In genomic region chr14:31663376-31664099, GRCm38 (mm10) we compare ENCODE assay signal across 9 mouse cellular contexts. TPM values are rescaled to one million over a fixed set of nuclear protein-coding genes. Genes with fewer than 3 reads are reported as not detected.
DNase-seq lines count a peak whose midpoint lies in the region; ATAC-seq lines count a peak whose summit lies in the region.
"Had no signal": no experiment of that assay in that cellular context is flagged by ENCODE, and none has a peak within 500 bp of the region (broad histone marks: within the 10 kb centered on the region; RNA-seq: fewer than 3 reads in every experiment).

No protein-coding gene starts in this region.

- H3K27ac ChIP-seq in kidney, embryonic 14.5 days (ENCODE audit: low read depth, low read length) = peak overlapping the region; percentile 99; the same call in 1 of the 2 replicates
- H3K27ac ChIP-seq in embryonic facial prominence, embryonic 10.5 days (replicated peaks) = peak overlapping the region; percentile 94
- peak overlapping the region; percentile 95 for H3K27ac ChIP-seq in hindbrain, embryonic 11.5 days (ENCODE audit: low read depth, low read length)
- H3K27ac ChIP-seq in midbrain, embryonic 13.5 days = peak overlapping the region; percentile 98

- peaks cover 30% of the 10 kb centered on the region for H3K4me1 ChIP-seq in kidney, embryonic 14.5 days (ENCODE audit: control insufficient read depth, insufficient read depth, low read length)
- H3K4me1 ChIP-seq in embryonic facial prominence, embryonic 10.5 days = peaks cover 58% of the 10 kb centered on the region
- peaks cover 8% of the 10 kb centered on the region for H3K4me1 ChIP-seq in hindbrain, embryonic 11.5 days (replicated peaks; ENCODE audit: control insufficient read depth, insufficient read depth, low read length)
- peaks cover 38% of the 10 kb centered on the region for H3K4me1 ChIP-seq in midbrain, embryonic 13.5 days (replicated peaks)

- 90% methylated on average over 13 of the region's 13 CpGs for WGBS in kidney, embryonic 14.5 days
- 89% methylated on average over 13 of the region's 13 CpGs for WGBS in embryonic facial prominence, embryonic 10.5 days
- 89% methylated on average over 13 of the region's 13 CpGs for WGBS in hindbrain, embryonic 11.5 days
- 93% methylated on average over 13 of the region's 13 CpGs for WGBS in midbrain, embryonic 13.5 days

- peaks cover 2% of the 10 kb centered on the region; the same call in 1 of the 2 replicates for H3K36me3 ChIP-seq in kidney, embryonic 14.5 days (ENCODE audit: control insufficient read depth, insufficient read depth, low read length)
- peaks cover 14% of the 10 kb centered on the region for H3K36me3 ChIP-seq in embryonic facial prominence, embryonic 10.5 days (replicated peaks)
- H3K36me3 ChIP-seq in hindbrain, embryonic 11.5 days (ENCODE audit: control insufficient read depth, insufficient read depth, low read length) = no peaks in the 10 kb centered on the region
- H3K36me3 ChIP-seq in midbrain, embryonic 13.5 days = peaks cover 12% of the 10 kb centered on the region; the same call in 1 of the 2 replicates

- no peak overlapping the region for H3K9ac ChIP-seq in kidney, embryonic 14.5 days (ENCODE audit: low read depth, low read length)
- no peak overlapping the region for H3K9ac ChIP-seq in hindbrain, embryonic 11.5 days (ENCODE audit: low read depth, low read length)
- H3K9ac ChIP-seq in midbrain, embryonic 13.5 days (replicated peaks) = no peak overlapping the region

- no peaks in the 10 kb centered on the region for H3K27me3 ChIP-seq in kidney, embryonic 14.5 days (ENCODE audit: control insufficient read depth, insufficient read depth, low read length)
- no peaks in the 10 kb centered on the region for H3K27me3 ChIP-seq in embryonic facial prominence, embryonic 10.5 days (replicated peaks; ENCODE audit: low read depth, poor library complexity, severe bottlenecking)
- no peaks in the 10 kb centered on the region for H3K27me3 ChIP-seq in hindbrain, embryonic 11.5 days (ENCODE audit: control insufficient read depth, insufficient read depth, low read length)
- no peaks in the 10 kb centered on the region for H3K27me3 ChIP-seq in midbrain, embryonic 13.5 days

- no peak for DNase-seq in kidney, adult 9 months
- DNase-seq in embryonic facial prominence, embryonic 10.5 days (ENCODE audit: low spot score) = no peak
- DNase-seq in hindbrain, embryonic 11.5 days (ENCODE audit: low spot score) = no peak
- DNase-seq in ovary, postnatal 14 days (ENCODE audit: low spot score) = no peak
- no peak for DNase-seq in spleen, postnatal 4 days (ENCODE audit: low spot score in 2 of 2)
- DNase-seq: cerebellum, adult 11 months had no signal

- no peak overlapping the region for H3K4me2 ChIP-seq in kidney, embryonic 14.5 days (replicated peaks; ENCODE audit: low read depth, low read length)
- H3K4me2 ChIP-seq in hindbrain, embryonic 11.5 days (replicated peaks; ENCODE audit: low read depth, low read length) = no peak overlapping the region
- no peak overlapping the region for H3K4me2 ChIP-seq in midbrain, embryonic 13.5 days (replicated peaks)

- no peak overlapping the region for H3K4me3 ChIP-seq in kidney, embryonic 14.5 days (ENCODE audit: low read length)
- no peak overlapping the region for H3K4me3 ChIP-seq in embryonic facial prominence, embryonic 10.5 days
- no peak overlapping the region for H3K4me3 ChIP-seq in hindbrain, embryonic 11.5 days (ENCODE audit: low read depth, low read length)
- no peak overlapping the region for H3K4me3 ChIP-seq in midbrain, embryonic 13.5 days (replicated peaks)

- ATAC-seq in kidney, embryonic 14.5 days (ENCODE audit: low FRiP score, low TSS enrichment) = no peak
- ATAC-seq in hindbrain, embryonic 11.5 days (ENCODE audit: low FRiP score) = no peak
- no peak for ATAC-seq in midbrain, embryonic 13.5 days
- ATAC-seq in CD4-positive, CD25-positive, alpha-beta regulatory T cell, adult 4 months = no peak

- H3K9me3 ChIP-seq in kidney, embryonic 14.5 days (ENCODE audit: control insufficient read depth, low read length) = no peaks in the 10 kb centered on the region
- no peaks in the 10 kb centered on the region for H3K9me3 ChIP-seq in embryonic facial prominence, embryonic 10.5 days
- no peaks in the 10 kb centered on the region for H3K9me3 ChIP-seq in hindbrain, embryonic 11.5 days (ENCODE audit: control insufficient read depth, low read length)
- H3K9me3 ChIP-seq in midbrain, embryonic 13.5 days = no peaks in the 10 kb centered on the region

RNA-seq across cellular contexts. Expression of gene Hacl1, which starts 22.5 kb away (rescaled TPM):
- polyA plus RNA-seq in kidney, embryonic 14.5 days (2014; fragmentation: Nextera tagmentation; extraction: Ambion mirVana) = 11.5 and 20.6 TPM in 2 replicates
- 7.8 and 8.2 TPM in 2 replicates for polyA plus RNA-seq in embryonic facial prominence, embryonic 10.5 days (2016; fragmentation: Nextera tagmentation; extraction: Ambion mirVana)
- polyA plus RNA-seq in hindbrain, embryonic 11.5 days (2014; fragmentation: Nextera tagmentation; extraction: Ambion mirVana) = 9.4 and 12.3 TPM in 2 replicates
- polyA plus RNA-seq in midbrain, embryonic 13.5 days (2015; fragmentation: Nextera tagmentation; extraction: Ambion mirVana) = 7.5 and 8.6 TPM in 2 replicates
- polyA plus RNA-seq in CD4-positive, CD25-positive, alpha-beta regulatory T cell, adult 4 months (2017; shearing (Covaris generic)) = 10 to 100 TPM; 33.3 to 37.9 TPM

RNA-seq across cellular contexts. Expression of gene Btd, which starts 22.7 kb away (rescaled TPM):
- 27.9 and 30.9 TPM in 2 replicates for polyA plus RNA-seq in kidney, embryonic 14.5 days (2014; fragmentation: Nextera tagmentation; extraction: Ambion mirVana)
- polyA plus RNA-seq in embryonic facial prominence, embryonic 10.5 days (2016; fragmentation: Nextera tagmentation; extraction: Ambion mirVana) = 14.8 and 15.2 TPM in 2 replicates
- 17.5 and 18.4 TPM in 2 replicates for polyA plus RNA-seq in hindbrain, embryonic 11.5 days (2014; fragmentation: Nextera tagmentation; extraction: Ambion mirVana)
- 13.6 and 14.8 TPM in 2 replicates for polyA plus RNA-seq in midbrain, embryonic 13.5 days (2015; fragmentation: Nextera tagmentation; extraction: Ambion mirVana)
- 10 to 100 TPM; 27.1 to 29.5 TPM for polyA plus RNA-seq in CD4-positive, CD25-positive, alpha-beta regulatory T cell, adult 4 months (2017; shearing (Covaris generic))

RNA-seq across cellular contexts. Expression of gene Gm49387, which starts 22.9 kb away (rescaled TPM):
- 3.3 TPM in 1 of 2 replicates, not detected in the other for polyA plus RNA-seq in kidney, embryonic 14.5 days (2014; fragmentation: Nextera tagmentation; extraction: Ambion mirVana)
- polyA plus RNA-seq in embryonic facial prominence, embryonic 10.5 days (2016; fragmentation: Nextera tagmentation; extraction: Ambion mirVana) = 0.39 and 0.48 TPM in 2 replicates
- polyA plus RNA-seq in hindbrain, embryonic 11.5 days (2014; fragmentation: Nextera tagmentation; extraction: Ambion mirVana) = 0.42 and 1.1 TPM in 2 replicates
- not detected in 2 replicates for polyA plus RNA-seq in midbrain, embryonic 13.5 days (2015; fragmentation: Nextera tagmentation; extraction: Ambion mirVana)
- polyA plus RNA-seq in CD4-positive, CD25-positive, alpha-beta regulatory T cell, adult 4 months (2017; shearing (Covaris generic)) = under 1 TPM in 1 of 2 experiments, not detected in 1; 0.62 TPM
